Mouse (Mus musculus): Measurements from ENCODE around the gene Kmt2a. TPM values are rescaled to one million over a fixed set of nuclear protein-coding genes. Genes with fewer than 3 reads are reported as not detected.
A peak's percentile ranks its signal among the peaks of the same experiment; 100 is the strongest.

The Kmt2a gene
- polyA plus RNA-seq, 1 experiment from 2014 or later: 17.7 TPM

- Histone ChIP-seq H3K9ac (no peak overlapping the region), H3K27ac (replicated peaks) (no peak overlapping the region), H3K4me1 (no peaks in the 10 kb centered on the region), H3K9me3 (replicated peaks) (no peaks in the 10 kb centered on the region), H3K4me3 (replicated peaks) (no peak overlapping the region), H3K4me2 (replicated peaks) (no peak overlapping the region), H3K27me3 (no peaks in the 10 kb centered on the region), H3K36me3 (peaks cover 96% of the 10 kb centered on the region)
- 81% methylated on average over 10 of the region's 10 CpGs for WGBS
- ATAC-seq (ENCODE audit: insufficient number of reproducible peaks, low FRiP score, low TSS enrichment, low read depth): no peak
Observed at GRCm38 (mm10) chr9:44810316-44810715, 70.8 kb downstream of the Kmt2a start.

GRCm38 (mm10) chr9:44807778-44808177, 73.3 kb downstream of the Kmt2a start:
- Histone ChIP-seq H3K4me3 (replicated peaks) (no peak overlapping the region), H3K4me2 (replicated peaks) (no peak overlapping the region), H3K9me3 (replicated peaks) (no peaks in the 10 kb centered on the region), H3K9ac (no peak overlapping the region), H3K4me1 (no peaks in the 10 kb centered on the region), H3K27me3 (no peaks in the 10 kb centered on the region), H3K36me3 (peaks cover 79% of the 10 kb centered on the region), H3K27ac (replicated peaks) (no peak overlapping the region)
- WGBS: 90% methylated on average over 10 of the region's 10 CpGs
- no peak for ATAC-seq (ENCODE audit: insufficient number of reproducible peaks, low FRiP score, low TSS enrichment, low read depth)

- H3K4me3 ChIP-seq (replicated peaks): no peak overlapping the region
- H3K9me3 ChIP-seq (replicated peaks): no peaks in the 10 kb centered on the region
- H3K4me2 ChIP-seq (replicated peaks): no peak overlapping the region
- H3K36me3 ChIP-seq: peaks cover 74% of the 10 kb centered on the region
- no peak for ATAC-seq (ENCODE audit: insufficient number of reproducible peaks, low FRiP score, low TSS enrichment, low read depth)
- no peak overlapping the region for H3K9ac ChIP-seq
- no peaks in the 10 kb centered on the region for H3K4me1 ChIP-seq
- 60% methylated on average over 5 of the region's 5 CpGs for WGBS
- H3K27me3 ChIP-seq: no peaks in the 10 kb centered on the region
- no peak overlapping the region for H3K27ac ChIP-seq (replicated peaks)
Observed at GRCm38 (mm10) chr9:44807141-44807540, 74.0 kb downstream of the Kmt2a start.

GRCm38 (mm10) chr9:44805536-44805935, 75.6 kb downstream of the Kmt2a start:
- no peak overlapping the region for H3K4me3 ChIP-seq (replicated peaks)
- 93% methylated on average over 5 of the region's 5 CpGs for WGBS
- H3K27me3 ChIP-seq: 0 out of 2 replicates have a peak, but pooled peaks cover 3% of the 10 kb centered on the region
- peaks cover 58% of the 10 kb centered on the region for H3K36me3 ChIP-seq
- H3K4me2 ChIP-seq (replicated peaks): no peak overlapping the region
- H3K9ac ChIP-seq: no peak overlapping the region
- ATAC-seq (ENCODE audit: insufficient number of reproducible peaks, low FRiP score, low TSS enrichment, low read depth): no peak
- no peak overlapping the region for H3K27ac ChIP-seq (replicated peaks)
- no peaks in the 10 kb centered on the region for H3K4me1 ChIP-seq
- no peaks in the 10 kb centered on the region for H3K9me3 ChIP-seq (replicated peaks)

DNA sequence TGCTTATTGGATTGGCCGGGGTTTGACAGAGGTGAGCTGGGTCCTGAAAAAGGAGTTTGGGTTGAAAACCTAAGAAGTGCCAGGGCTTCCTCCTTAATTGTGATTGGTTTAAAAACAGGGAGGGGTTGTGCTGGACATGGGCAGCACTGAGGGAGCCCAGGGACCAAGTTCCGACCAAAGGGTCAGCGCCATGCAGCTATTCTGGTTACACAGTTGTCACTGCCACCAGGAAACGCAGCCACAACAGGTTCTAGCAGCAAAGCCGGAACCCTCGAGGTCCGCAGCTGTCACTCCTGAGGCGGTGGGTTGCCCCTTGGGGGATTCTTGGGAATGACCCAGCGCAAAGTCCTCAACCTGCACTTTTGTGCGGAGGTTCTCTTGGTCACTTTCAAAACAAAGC, 76.4 kb downstream of the Kmt2a start:
- no peak overlapping the region for H3K4me3 ChIP-seq (replicated peaks)
- no peaks in the 10 kb centered on the region for H3K9me3 ChIP-seq (replicated peaks)
- H3K36me3 ChIP-seq: peaks cover 50% of the 10 kb centered on the region
- H3K9ac ChIP-seq: no peak overlapping the region
- H3K4me2 ChIP-seq (replicated peaks): no peak overlapping the region
- H3K27me3 ChIP-seq: 0 out of 2 replicates have a peak, but pooled peaks cover 3% of the 10 kb centered on the region
- WGBS: 87% methylated on average over 10 of the region's 10 CpGs
- H3K27ac ChIP-seq (replicated peaks): no peak overlapping the region
- peaks cover 7% of the 10 kb centered on the region for H3K4me1 ChIP-seq
- ATAC-seq (ENCODE audit: insufficient number of reproducible peaks, low FRiP score, low TSS enrichment, low read depth): no peak

DNA sequence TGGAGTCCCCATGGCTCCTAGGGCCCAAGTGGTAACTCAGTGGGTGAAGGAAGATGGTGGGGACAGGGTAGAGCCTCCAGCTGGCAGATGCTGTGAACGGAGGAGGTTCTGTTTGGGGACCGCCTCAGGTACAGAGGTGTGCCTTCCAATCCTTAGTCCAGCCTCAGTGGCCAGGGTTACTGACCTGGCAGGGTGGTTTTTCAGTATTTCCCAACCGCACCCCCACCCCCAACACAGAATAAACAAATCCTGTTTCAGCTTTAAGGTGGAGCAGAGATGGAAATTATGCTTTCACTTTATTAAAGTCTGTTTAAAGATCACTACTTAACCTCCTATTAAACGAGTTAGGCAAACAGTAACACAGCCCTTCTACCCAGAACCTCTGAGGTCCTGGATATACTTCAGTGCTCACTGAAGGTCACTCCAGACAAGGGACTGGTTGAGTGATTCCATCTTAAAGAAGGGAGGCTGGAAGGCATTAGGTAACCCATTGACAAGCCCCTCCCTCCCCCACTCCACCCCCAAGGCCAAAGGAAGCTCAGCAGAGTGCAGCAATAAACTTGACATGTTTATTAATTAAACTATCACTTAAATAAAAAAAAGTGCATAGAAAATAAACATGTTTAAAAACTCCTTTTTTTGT, 78.2 kb downstream of the Kmt2a start, which contains the start of gene Ttc36:
TSS of gene Ttc36 (minus strand) at position 265 of the 643 bp plus-strand sequence.
- no peak within 1 kb of the TSS for H3K4me3 ChIP-seq (replicated peaks)
- peaks cover 14% of the 10 kb centered on the region for H3K27me3 ChIP-seq
- no peak within 1 kb of the TSS for H3K9ac ChIP-seq
- 68% methylated on average over 4 of the region's 4 CpGs for WGBS
- no peak within 1 kb of the TSS for H3K27ac ChIP-seq (replicated peaks)
- H3K4me1 ChIP-seq: peaks cover 21% of the 10 kb centered on the region
- H3K9me3 ChIP-seq (replicated peaks): no peaks in the 10 kb centered on the region
- H3K4me2 ChIP-seq (replicated peaks): no peak within 1 kb of the TSS
- peaks cover 32% of the 10 kb centered on the region for H3K36me3 ChIP-seq
- ATAC-seq (ENCODE audit: insufficient number of reproducible peaks, low FRiP score, low TSS enrichment, low read depth): no peak

DNA sequence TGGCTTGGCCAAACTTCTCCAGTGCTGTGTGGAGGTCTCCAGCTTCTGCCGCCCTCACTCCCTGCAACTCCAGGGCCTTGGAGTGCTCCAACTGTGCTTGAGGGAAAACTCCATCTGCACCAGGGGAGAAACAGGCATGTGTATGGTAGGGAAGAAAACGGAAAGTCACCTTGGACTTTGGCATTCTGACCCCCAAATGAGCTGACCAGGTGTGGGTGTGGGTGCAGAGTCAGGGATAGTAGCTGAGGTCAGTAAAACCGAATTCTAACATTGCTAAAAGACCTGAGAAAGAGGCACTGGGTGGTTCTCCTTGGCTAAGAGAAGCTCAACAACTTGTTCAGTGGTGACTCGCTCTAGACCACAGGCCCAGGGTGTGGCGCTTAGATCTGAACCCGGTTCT, 79.4 kb downstream of the Kmt2a start:
- no peak overlapping the region for H3K4me3 ChIP-seq (replicated peaks)

GRCm38 (mm10) chr9:44799958-44800324, 81.2 kb downstream of the Kmt2a start:
- H3K9me3 ChIP-seq (replicated peaks): no peaks in the 10 kb centered on the region
- WGBS: 37% methylated on average over 9 of the region's 9 CpGs
- peaks cover 5% of the 10 kb centered on the region for H3K36me3 ChIP-seq
- H3K4me1 ChIP-seq: peaks cover 21% of the 10 kb centered on the region
- H3K9ac ChIP-seq: no peak overlapping the region
- H3K27ac ChIP-seq (replicated peaks): no peak overlapping the region
- H3K4me2 ChIP-seq (replicated peaks): peak overlapping the region; percentile 98
- no peak for ATAC-seq (ENCODE audit: insufficient number of reproducible peaks, low FRiP score, low TSS enrichment, low read depth)
- H3K27me3 ChIP-seq: peaks cover 18% of the 10 kb centered on the region
- H3K4me3 ChIP-seq (replicated peaks): peak overlapping the region; percentile 61

More for the DNA sequence above, 79.4 kb downstream of the Kmt2a start:
- ATAC-seq (ENCODE audit: insufficient number of reproducible peaks, low FRiP score, low TSS enrichment, low read depth): no peak
- H3K27ac ChIP-seq (replicated peaks): no peak overlapping the region
- 68% methylated on average over 6 of the region's 6 CpGs for WGBS
- H3K9me3 ChIP-seq (replicated peaks): no peaks in the 10 kb centered on the region
- H3K4me2 ChIP-seq (replicated peaks): no peak overlapping the region
- peaks cover 21% of the 10 kb centered on the region for H3K4me1 ChIP-seq
- peaks cover 16% of the 10 kb centered on the region for H3K27me3 ChIP-seq
- H3K9ac ChIP-seq: no peak overlapping the region
- H3K36me3 ChIP-seq: peaks cover 20% of the 10 kb centered on the region

DNA sequence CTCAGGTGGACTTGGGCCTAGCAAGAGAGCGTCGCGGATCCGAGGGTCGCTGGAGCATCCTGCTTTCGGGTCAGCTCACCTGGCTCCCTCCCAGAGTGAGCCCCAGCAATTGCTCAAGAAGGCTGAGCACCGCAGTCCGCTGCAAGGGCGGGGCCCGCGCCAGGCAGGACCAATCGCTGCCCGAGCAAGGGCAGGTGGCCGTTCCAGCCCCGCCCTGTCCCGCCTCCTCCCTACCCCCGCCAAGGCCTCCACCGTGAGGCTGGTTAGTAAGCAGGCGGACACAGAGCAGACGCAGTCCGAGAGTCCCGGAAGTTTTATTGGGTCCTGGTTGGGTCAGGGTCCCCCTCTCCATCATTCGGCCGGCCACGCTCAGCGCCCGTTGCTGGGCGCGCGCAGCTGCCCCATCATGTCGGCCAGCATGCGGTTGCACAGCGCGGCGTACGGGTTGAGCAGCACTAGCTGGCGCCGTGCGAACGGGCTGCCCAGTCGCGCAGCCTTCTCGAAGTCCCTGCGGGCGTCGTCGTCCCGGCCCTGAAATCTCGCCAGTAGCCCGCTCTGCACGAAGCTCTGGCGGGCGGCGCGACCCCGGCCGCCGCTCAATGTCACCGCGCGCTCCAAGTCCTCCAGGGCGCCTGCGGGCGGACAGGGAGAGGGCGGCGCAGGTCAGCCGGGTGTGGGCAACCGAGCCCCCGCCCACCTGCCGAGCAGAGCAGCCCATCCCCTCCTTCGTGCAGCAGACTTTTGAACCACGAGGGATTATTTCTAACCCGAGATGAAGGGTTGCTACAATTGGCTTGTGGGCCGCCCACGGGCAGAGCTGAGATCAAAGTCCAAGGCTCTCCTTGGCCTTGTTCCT, 81.8 kb downstream of the Kmt2a start, which contains the start of gene Tmem25:
TSS of gene Tmem25 (minus strand) at position 206 of the 856 bp plus-strand sequence.
- Histone ChIP-seq H3K9ac (peak within 1 kb of the TSS; percentile 53), H3K27ac (replicated peaks) (0 out of 2 replicates have a peak within 1 kb of the TSS, but pooled peaks have one; percentile 25), H3K36me3 (no peaks in the 10 kb centered on the region), H3K27me3 (peaks cover 18% of the 10 kb centered on the region), H3K9me3 (replicated peaks) (no peaks in the 10 kb centered on the region), H3K4me2 (replicated peaks) (peak within 1 kb of the TSS; percentile 98), H3K4me3 (replicated peaks) (peak within 1 kb of the TSS; percentile 61), H3K4me1 (peaks cover 21% of the 10 kb centered on the region)
- under 1% methylated on average over 75 of the region's 75 CpGs for WGBS
- peak; percentile 87 for ATAC-seq (ENCODE audit: insufficient number of reproducible peaks, low FRiP score, low TSS enrichment, low read depth)

DNA sequence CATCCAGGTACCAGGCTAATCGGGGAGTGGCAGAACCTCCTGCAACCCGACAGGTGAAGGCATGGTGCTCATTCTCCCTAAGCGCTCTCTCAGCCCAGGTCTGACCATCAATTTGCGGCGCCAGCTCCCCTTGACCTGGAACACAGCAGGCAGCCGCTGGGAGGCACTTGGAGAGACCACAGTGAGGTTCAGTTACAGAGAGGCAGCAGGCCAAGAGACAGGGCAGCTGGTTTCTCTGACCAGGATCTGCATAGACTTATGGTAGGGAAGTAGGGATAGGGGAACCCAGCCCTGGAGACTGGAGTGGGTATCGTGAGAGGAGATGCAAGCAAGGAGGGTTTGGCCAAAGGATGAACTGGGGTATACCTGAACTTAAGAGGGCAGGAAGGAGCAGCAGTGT, 82.8 kb downstream of the Kmt2a start:
- WGBS: 46% methylated on average over 7 of the region's 7 CpGs
- Histone ChIP-seq H3K27me3 (peaks cover 18% of the 10 kb centered on the region), H3K9me3 (replicated peaks) (no peaks in the 10 kb centered on the region), H3K4me3 (replicated peaks) (0 out of 2 replicates have a peak overlapping the region, but pooled peaks have one; percentile 61), H3K4me1 (peaks cover 21% of the 10 kb centered on the region), H3K27ac (replicated peaks) (no peak overlapping the region), H3K36me3 (no peaks in the 10 kb centered on the region), H3K9ac (no peak overlapping the region), H3K4me2 (replicated peaks) (peak overlapping the region; percentile 98)
- no peak for ATAC-seq (ENCODE audit: insufficient number of reproducible peaks, low FRiP score, low TSS enrichment, low read depth)

GRCm38 (mm10) chr9:44792842-44793241, 88.3 kb downstream of the Kmt2a start:
- ATAC-seq (ENCODE audit: insufficient number of reproducible peaks, low FRiP score, low TSS enrichment, low read depth): 0 out of 2 replicates have a peak, but pooled peaks have one; percentile 46
- no peak overlapping the region; the same call in 1 of the 2 replicates for H3K27ac ChIP-seq (replicated peaks)
- H3K9ac ChIP-seq: no peak overlapping the region
- H3K36me3 ChIP-seq: peaks cover 44% of the 10 kb centered on the region
- H3K9me3 ChIP-seq (replicated peaks): no peaks in the 10 kb centered on the region
- H3K27me3 ChIP-seq: peaks cover 3% of the 10 kb centered on the region
- WGBS: 53% methylated on average over 9 of the region's 9 CpGs
- H3K4me3 ChIP-seq (replicated peaks): no peak overlapping the region
- H3K4me2 ChIP-seq (replicated peaks): no peak overlapping the region
- 0 out of 2 replicates have a peak, but pooled peaks cover 4% of the 10 kb centered on the region for H3K4me1 ChIP-seq
